Mouse (Mus musculus) stomach, postnatal 0 days (tissue): ENCODE results near the gene Fmn2. TPM values are rescaled to one million over a fixed set of nuclear protein-coding genes. Genes with fewer than 3 reads are reported as not detected.

ENCODE experiments used
- ATAC-seq: fragments of 200-750 bp; cut with Nextera tagmentation; 2 replicates; pipeline ENCODE4 v1.8.0; 2017; ENCODE audit not compliant: low FRiP score, low TSS enrichment
- DNase-seq: peaks from one replicate; pipeline ENCODE4 v3.0.0-alpha.2; 2016; ENCODE audit warnings: low spot score
- H3K27ac ChIP-seq: fragments of 300-500 bp; sonication (generic); replicated peaks from 2 replicates; pipeline ENCODE4 v1.5.1; 2014; ENCODE audit warnings: mild to moderate bottlenecking, control low read depth
- H3K27me3 ChIP-seq: fragments of 300-500 bp; sonication (generic); 2 replicates; pipeline ENCODE4 v1.6.1; 2014; ENCODE audit warnings: low read length; ENCODE audit not compliant: control insufficient read depth, insufficient read depth
- H3K36me3 ChIP-seq: fragments of 300-500 bp; sonication (generic); 2 replicates; pipeline ENCODE4 v1.6.1; 2014; ENCODE audit warnings: low read length, mixed read lengths; ENCODE audit not compliant: control insufficient read depth, insufficient read depth
- H3K4me1 ChIP-seq: fragments of 300-500 bp; sonication (generic); replicated peaks from 2 replicates; pipeline ENCODE4 v1.6.1; 2014; ENCODE audit warnings: antibody characterized with exemption; ENCODE audit not compliant: control insufficient read depth, insufficient read depth
- H3K4me2 ChIP-seq: fragments of 300-500 bp; sonication (generic); replicated peaks from 2 replicates; pipeline ENCODE4 v1.6.1; 2014; ENCODE audit warnings: low read depth, mild to moderate bottlenecking, control low read depth, moderate library complexity
- H3K4me3 ChIP-seq: fragments of 300-500 bp; sonication (generic); 2 replicates; pipeline ENCODE4 v1.5.1; 2014; ENCODE audit warnings: low read depth, low read length, control low read depth
- H3K9ac ChIP-seq: fragments of 300-500 bp; sonication (generic); 2 replicates; pipeline ENCODE4 v1.6.1; 2014; ENCODE audit warnings: mild to moderate bottlenecking, low read length, control low read depth, mixed read lengths
- H3K9me3 ChIP-seq: fragments of 300-500 bp; sonication (generic); 2 replicates; pipeline ENCODE4 v1.6.1; 2016; ENCODE audit warnings: low read length; ENCODE audit not compliant: control insufficient read depth
- CTCF ChIP-seq: IDR thresholded peaks from 2 replicates; pipeline ENCODE4 v1.5.1; 2016; ENCODE audit warnings: antibody characterized with exemption, low read depth, mild to moderate bottlenecking, moderate library complexity
- EP300 ChIP-seq: optimal IDR thresholded peaks from 2 replicates; pipeline ENCODE3; 2016; ENCODE audit warnings: antibody characterized with exemption
- WGBS: fragments of 180-500 bp; shearing (Covaris S2); extraction: QIAGEN DNeasy Blood & Tissue Kit; methylation state at CpG from one replicate; pipeline ENCODE4 v1.1.7; 2014; 5-methylcytosine and 5-hydroxymethylcytosine counted together
- polyA plus RNA-seq: library from polyadenylated mRNA; unstranded; fragments of >200 nt; fragmentation: Nextera tagmentation; extraction: Ambion mirVana; gene quantifications from 2 replicates; pipeline ENCODE4 v1.2.1, GENCODE M21; 2015

Gene Fmn2
- polyA plus RNA-seq, 1 experiment from 2014 or later: 0.67 TPM

GRCm38 (mm10) chr1:174700871-174701270 lies 199.2 kb downstream of the Fmn2 start:
- DNase-seq: no peak
- H3K9ac ChIP-seq: no peak overlapping the region
- no peak overlapping the region for H3K4me3 ChIP-seq
- no peak overlapping the region for H3K4me2 ChIP-seq
- no peak overlapping the region for H3K27ac ChIP-seq
- no peaks in the 10 kb centered on the region for H3K9me3 ChIP-seq
- no peaks in the 10 kb centered on the region for H3K36me3 ChIP-seq
- H3K4me1 ChIP-seq: no peaks in the 10 kb centered on the region
- TF ChIP-seq EP300 (no peak), CTCF (no peak)
- WGBS: 75% methylated on average over 5 of the region's 5 CpGs
- no peak for ATAC-seq
- H3K27me3 ChIP-seq: no peaks in the 10 kb centered on the region

GRCm38 (mm10) chr1:174701835-174702234 lies 200.2 kb downstream of the Fmn2 start:
- Histone ChIP-seq H3K36me3 (no peaks in the 10 kb centered on the region), H3K9me3 (no peaks in the 10 kb centered on the region), H3K4me1 (no peaks in the 10 kb centered on the region), H3K9ac (no peak overlapping the region), H3K27ac (no peak overlapping the region), H3K4me3 (no peak overlapping the region), H3K4me2 (no peak overlapping the region), H3K27me3 (no peaks in the 10 kb centered on the region)
- TF ChIP-seq CTCF (no peak), EP300 (no peak)
- WGBS: 59% methylated on average over 5 of the region's 5 CpGs
- ATAC-seq: no peak
- DNase-seq: no peak

GRCm38 (mm10) chr1:174703909-174704308 lies 202.3 kb downstream of the Fmn2 start:
- ATAC-seq: no peak
- Histone ChIP-seq H3K27ac (no peak overlapping the region), H3K4me3 (no peak overlapping the region), H3K9me3 (no peaks in the 10 kb centered on the region), H3K4me1 (no peaks in the 10 kb centered on the region), H3K27me3 (no peaks in the 10 kb centered on the region), H3K9ac (no peak overlapping the region), H3K4me2 (no peak overlapping the region), H3K36me3 (no peaks in the 10 kb centered on the region)
- TF ChIP-seq CTCF (no peak), EP300 (no peak)
- no peak for DNase-seq
- 54% methylated on average over 1 of the region's 1 CpGs for WGBS

GRCm38 (mm10) chr1:174719729-174720458 lies 218.3 kb downstream of the Fmn2 start:
- H3K9ac ChIP-seq: no peak overlapping the region
- no peaks in the 10 kb centered on the region for H3K27me3 ChIP-seq
- TF ChIP-seq CTCF (no peak), EP300 (no peak)
- DNase-seq (no peak), ATAC-seq (no peak)
- H3K36me3 ChIP-seq: no peaks in the 10 kb centered on the region
- no peak overlapping the region for H3K4me2 ChIP-seq
- H3K27ac ChIP-seq: no peak overlapping the region
- H3K4me1 ChIP-seq: no peaks in the 10 kb centered on the region
- 89% methylated on average over 12 of the region's 12 CpGs for WGBS
- no peaks in the 10 kb centered on the region for H3K9me3 ChIP-seq
- no peak overlapping the region for H3K4me3 ChIP-seq

- no peak overlapping the region for H3K4me2 ChIP-seq
- DNase-seq (no peak), ATAC-seq (no peak)
- TF ChIP-seq EP300 (no peak), CTCF (no peak)
- no peaks in the 10 kb centered on the region for H3K9me3 ChIP-seq
- H3K36me3 ChIP-seq: no peaks in the 10 kb centered on the region
- no peaks in the 10 kb centered on the region for H3K27me3 ChIP-seq
- no peak overlapping the region for H3K27ac ChIP-seq
- no peak overlapping the region for H3K4me3 ChIP-seq
- no peak overlapping the region for H3K9ac ChIP-seq
- H3K4me1 ChIP-seq: no peaks in the 10 kb centered on the region
- 77% methylated on average over 3 of the region's 3 CpGs for WGBS
Observed at GRCm38 (mm10) chr1:174728771-174729170, 227.1 kb downstream of the Fmn2 start.

- Histone ChIP-seq H3K27ac (no peak overlapping the region), H3K27me3 (no peaks in the 10 kb centered on the region), H3K4me2 (no peak overlapping the region), H3K9me3 (no peaks in the 10 kb centered on the region), H3K36me3 (no peaks in the 10 kb centered on the region), H3K4me1 (no peaks in the 10 kb centered on the region), H3K9ac (no peak overlapping the region), H3K4me3 (no peak overlapping the region)
- ATAC-seq: no peak
- 71% methylated on average over 6 of the region's 6 CpGs for WGBS
- DNase-seq: no peak
- TF ChIP-seq CTCF: no peak
- TF ChIP-seq EP300: no peak
Observed at GRCm38 (mm10) chr1:174732715-174733114, 231.1 kb downstream of the Fmn2 start.
